Mouse (Mus musculus): ENCODE data around the gene Usp30. TPM values are rescaled to one million over a fixed set of nuclear protein-coding genes. Genes with fewer than 3 reads are reported as not detected.

Gene Usp30
- total and polyA plus RNA-seq, 2 experiments = 6.6 to 14.8 TPM

- Histone ChIP-seq H3K4me3 (ENCODE audit: insufficient read depth, low read depth, low read length) (peak overlapping the region; percentile 69), H3K9ac (ENCODE audit: low read depth, low read length) (peak overlapping the region; percentile 86), H3K27ac (replicated peaks; ENCODE audit: insufficient read depth, low read depth, low read length) (peak overlapping the region; percentile 93), H3K4me1 (ENCODE audit: control insufficient read depth, insufficient read depth, low read length) (peaks cover 15% of the 10 kb centered on the region), H3K27me3 (ENCODE audit: control insufficient read depth, insufficient read depth, low read length) (no peaks in the 10 kb centered on the region), H3K79me2 (ENCODE audit: control insufficient read depth, insufficient read depth, low read length) (no peaks in the 10 kb centered on the region), H3K36me3 (ENCODE audit: control insufficient read depth, insufficient read depth, low read length) (no peaks in the 10 kb centered on the region)
- under 1% methylated on average over 87 of the region's 87 CpGs for WGBS
- peak; percentile 77 for DNase-seq (ENCODE audit: extremely low read depth, low read depth, low spot score)
- TF ChIP-seq POLR2A (IDR thresholded peaks at IDR 0.05; ENCODE audit: extremely low read depth, insufficient read depth, low read length) (0 out of 2 replicates have a peak, but pooled peaks have one; percentile 27), CTCF (IDR thresholded peaks at IDR 0.05; ENCODE audit: low read depth, low read length) (no peak)
These were observed 65.6 kb downstream of the Usp30 start for GRCm38 (mm10) chr5:114130698-114131520.

GRCm38 (mm10) chr5:114131521-114131840, 66.2 kb downstream of the Usp30 start:
- TF ChIP-seq CTCF (IDR thresholded peaks at IDR 0.05; ENCODE audit: low read depth, low read length) (no peak), POLR2A (IDR thresholded peaks at IDR 0.05; ENCODE audit: extremely low read depth, insufficient read depth, low read length) (0 out of 2 replicates have a peak, but pooled peaks have one; percentile 20)
- Histone ChIP-seq H3K27ac (replicated peaks; ENCODE audit: insufficient read depth, low read depth, low read length) (peak overlapping the region; percentile 93), H3K36me3 (ENCODE audit: control insufficient read depth, insufficient read depth, low read length) (no peaks in the 10 kb centered on the region), H3K4me3 (ENCODE audit: insufficient read depth, low read depth, low read length) (peak overlapping the region; percentile 69), H3K27me3 (ENCODE audit: control insufficient read depth, insufficient read depth, low read length) (no peaks in the 10 kb centered on the region), H3K9ac (ENCODE audit: low read depth, low read length) (peak overlapping the region; percentile 86), H3K4me1 (ENCODE audit: control insufficient read depth, insufficient read depth, low read length) (peaks cover 15% of the 10 kb centered on the region), H3K79me2 (ENCODE audit: control insufficient read depth, insufficient read depth, low read length) (no peaks in the 10 kb centered on the region)
- WGBS = under 1% methylated on average over 15 of the region's 15 CpGs
- peak; percentile 95 for DNase-seq (ENCODE audit: extremely low read depth, low read depth, low spot score)

- no peaks in the 10 kb centered on the region for H3K36me3 ChIP-seq (ENCODE audit: control insufficient read depth, insufficient read depth, low read length)
- WGBS = 46% methylated on average over 6 of the region's 6 CpGs
- H3K79me2 ChIP-seq (ENCODE audit: control insufficient read depth, insufficient read depth, low read length) = no peaks in the 10 kb centered on the region
- no peak for TF ChIP-seq POLR2A (IDR thresholded peaks at IDR 0.05; ENCODE audit: extremely low read depth, insufficient read depth, low read length)
- TF ChIP-seq CTCF (IDR thresholded peaks at IDR 0.05; ENCODE audit: low read depth, low read length) = no peak
- peak; percentile 94 for DNase-seq (ENCODE audit: extremely low read depth, low read depth, low spot score)
- H3K9ac ChIP-seq (ENCODE audit: low read depth, low read length) = peak overlapping the region; percentile 6; the same call in 1 of the 2 replicates
- peak overlapping the region; percentile 84 for H3K27ac ChIP-seq (replicated peaks; ENCODE audit: insufficient read depth, low read depth, low read length)
- H3K4me1 ChIP-seq (ENCODE audit: control insufficient read depth, insufficient read depth, low read length) = peaks cover 15% of the 10 kb centered on the region
- no peak overlapping the region for H3K4me3 ChIP-seq (ENCODE audit: insufficient read depth, low read depth, low read length)
- no peaks in the 10 kb centered on the region for H3K27me3 ChIP-seq (ENCODE audit: control insufficient read depth, insufficient read depth, low read length)
These were observed 67.6 kb downstream of the Usp30 start for GRCm38 (mm10) chr5:114132841-114133240.

- Histone ChIP-seq H3K27ac (replicated peaks; ENCODE audit: insufficient read depth, low read depth, low read length) (peak overlapping the region; percentile 84; the same call in 1 of the 2 replicates), H3K4me3 (ENCODE audit: insufficient read depth, low read depth, low read length) (no peak overlapping the region), H3K4me1 (ENCODE audit: control insufficient read depth, insufficient read depth, low read length) (peaks cover 18% of the 10 kb centered on the region), H3K27me3 (ENCODE audit: control insufficient read depth, insufficient read depth, low read length) (no peaks in the 10 kb centered on the region), H3K79me2 (ENCODE audit: control insufficient read depth, insufficient read depth, low read length) (no peaks in the 10 kb centered on the region), H3K9ac (ENCODE audit: low read depth, low read length) (peak overlapping the region; percentile 28), H3K36me3 (ENCODE audit: control insufficient read depth, insufficient read depth, low read length) (no peaks in the 10 kb centered on the region)
- peak; percentile 90 for DNase-seq (ENCODE audit: extremely low read depth, low read depth, low spot score)
- WGBS = 18% methylated on average over 6 of the region's 6 CpGs
- TF ChIP-seq POLR2A (IDR thresholded peaks at IDR 0.05; ENCODE audit: extremely low read depth, insufficient read depth, low read length) (no peak), CTCF (IDR thresholded peaks at IDR 0.05; ENCODE audit: low read depth, low read length) (peak; percentile 90)
These were observed 68.9 kb downstream of the Usp30 start for GRCm38 (mm10) chr5:114134091-114134534.

GRCm38 (mm10) chr5:114135516-114135915, 70.3 kb downstream of the Usp30 start:
- no peak overlapping the region for H3K4me3 ChIP-seq (ENCODE audit: insufficient read depth, low read depth, low read length)
- 93% methylated on average over 10 of the region's 10 CpGs for WGBS
- peaks cover 22% of the 10 kb centered on the region for H3K4me1 ChIP-seq (ENCODE audit: control insufficient read depth, insufficient read depth, low read length)

More at GRCm38 (mm10) chr5:114135516-114135915, 70.3 kb downstream of the Usp30 start:
- Histone ChIP-seq H3K36me3 (ENCODE audit: control insufficient read depth, insufficient read depth, low read length) (no peaks in the 10 kb centered on the region), H3K79me2 (ENCODE audit: control insufficient read depth, insufficient read depth, low read length) (no peaks in the 10 kb centered on the region), H3K27ac (replicated peaks; ENCODE audit: insufficient read depth, low read depth, low read length) (no peak overlapping the region), H3K27me3 (ENCODE audit: control insufficient read depth, insufficient read depth, low read length) (no peaks in the 10 kb centered on the region), H3K9ac (ENCODE audit: low read depth, low read length) (no peak overlapping the region)
- no peak for DNase-seq (ENCODE audit: extremely low read depth, low read depth, low spot score)
- TF ChIP-seq CTCF (IDR thresholded peaks at IDR 0.05; ENCODE audit: low read depth, low read length) = no peak
- TF ChIP-seq POLR2A (IDR thresholded peaks at IDR 0.05; ENCODE audit: extremely low read depth, insufficient read depth, low read length) = no peak
